Mouse (Mus musculus) heart, embryonic 15.5 days (tissue): ENCODE measurements at regions not wholly inside any gene's neighbourhood (a gene's known extent, or its start where the extent isn't known, plus 50 kb on each side); places are given as distances from the start of the nearest gene placed in this dataset.
A peak's percentile ranks its signal among the peaks of the same experiment; 100 is the strongest.

ENCODE experiments used
- ATAC-seq: fragments of 200-750 bp; cut with Nextera tagmentation; replicated peaks from 2 replicates; pipeline ENCODE4 v1.8.0; 2017; ENCODE audit warnings: low read depth, moderate TSS enrichment; ENCODE audit not compliant: insufficient number of reproducible peaks, insufficient read depth, low FRiP score
- H3K27ac ChIP-seq: fragments of 300-500 bp; sonication (generic); 2 replicates; pipeline ENCODE4 v1.5.1; 2015; ENCODE audit warnings: mild to moderate bottlenecking, inconsistent platforms
- H3K27me3 ChIP-seq: fragments of 300-500 bp; sonication (generic); 2 replicates; pipeline ENCODE4 v1.6.1; 2015; ENCODE audit warnings: inconsistent platforms
- H3K36me3 ChIP-seq: fragments of 300-500 bp; sonication (generic); 2 replicates; pipeline ENCODE4 v1.6.1; 2015; ENCODE audit warnings: mild to moderate bottlenecking, inconsistent platforms
- H3K4me1 ChIP-seq: fragments of 300-500 bp; sonication (generic); replicated peaks from 2 replicates; pipeline ENCODE4 v1.6.1; 2015; ENCODE audit warnings: inconsistent platforms
- H3K4me2 ChIP-seq: fragments of 300-500 bp; sonication (generic); 2 replicates; pipeline ENCODE4 v1.6.1; 2015; ENCODE audit warnings: inconsistent platforms, mild to moderate bottlenecking, moderate library complexity
- H3K4me3 ChIP-seq: fragments of 300-500 bp; sonication (generic); 2 replicates; pipeline ENCODE4 v1.5.1; 2015; ENCODE audit warnings: mild to moderate bottlenecking, inconsistent platforms
- H3K9ac ChIP-seq: fragments of 300-500 bp; sonication (generic); 2 replicates; pipeline ENCODE4 v1.6.1; 2015; ENCODE audit warnings: mild to moderate bottlenecking, inconsistent platforms
- H3K9me3 ChIP-seq: fragments of 300-500 bp; sonication (generic); replicated peaks from 2 replicates; pipeline ENCODE4 v1.6.1; 2016; ENCODE audit warnings: inconsistent platforms
- WGBS: fragments of 180-500 bp; shearing (Covaris S2); methylation state at CpG from one replicate; pipeline ENCODE4 v1.1.7; 2015; ENCODE audit warnings: mixed read lengths; 5-methylcytosine and 5-hydroxymethylcytosine counted together

- Histone ChIP-seq H3K27me3 (no peaks in the 10 kb centered on the region), H3K36me3 (no peaks in the 10 kb centered on the region), H3K27ac (no peak overlapping the region), H3K9ac (no peak overlapping the region), H3K9me3 (no peaks in the 10 kb centered on the region), H3K4me1 (peaks cover 3% of the 10 kb centered on the region; the same call in 1 of the 2 replicates), H3K4me2 (no peak overlapping the region), H3K4me3 (no peak overlapping the region)
- no peak for ATAC-seq
- 74% methylated on average over 10 of the region's 10 CpGs for WGBS
Measured at GRCm38 (mm10) chr5:100224773-100225363, 65.3 kb upstream of the Tmem150c start.

DNA sequence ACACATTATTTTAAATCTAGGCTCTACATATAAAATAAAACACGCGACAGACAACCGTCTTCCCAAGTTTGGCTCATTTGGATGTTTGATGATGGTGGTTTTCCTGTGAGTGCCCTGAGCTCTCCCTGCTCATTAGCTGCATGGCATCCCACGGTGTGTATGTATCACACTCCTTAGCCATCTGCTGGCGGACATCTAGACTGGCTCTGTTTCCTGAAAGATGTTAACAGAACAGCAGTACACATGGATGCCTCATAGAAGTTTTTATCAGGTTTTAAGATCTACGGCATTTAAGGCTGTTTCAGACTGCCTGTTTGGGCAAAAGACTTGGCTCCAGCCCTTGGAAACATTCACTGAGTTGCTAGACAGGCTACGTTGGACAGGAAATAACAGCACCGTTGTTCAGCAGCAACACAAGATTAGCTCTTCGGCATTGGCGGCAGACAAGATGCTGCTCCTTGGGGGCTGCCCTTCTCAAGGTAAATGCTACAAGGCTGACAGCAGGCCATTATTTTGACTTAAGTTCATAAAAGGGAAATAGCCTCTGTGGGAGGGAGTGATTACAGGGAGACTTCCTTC lies 61.5 kb upstream of the Tmem150c start:
- Histone ChIP-seq H3K27ac (no peak overlapping the region), H3K27me3 (no peaks in the 10 kb centered on the region), H3K9me3 (no peaks in the 10 kb centered on the region), H3K4me2 (no peak overlapping the region), H3K36me3 (no peaks in the 10 kb centered on the region), H3K4me3 (no peak overlapping the region), H3K9ac (no peak overlapping the region), H3K4me1 (peaks cover 3% of the 10 kb centered on the region; the same call in 1 of the 2 replicates)
- WGBS, result 56% methylated on average over 10 of the region's 10 CpGs
- no peak for ATAC-seq

DNA sequence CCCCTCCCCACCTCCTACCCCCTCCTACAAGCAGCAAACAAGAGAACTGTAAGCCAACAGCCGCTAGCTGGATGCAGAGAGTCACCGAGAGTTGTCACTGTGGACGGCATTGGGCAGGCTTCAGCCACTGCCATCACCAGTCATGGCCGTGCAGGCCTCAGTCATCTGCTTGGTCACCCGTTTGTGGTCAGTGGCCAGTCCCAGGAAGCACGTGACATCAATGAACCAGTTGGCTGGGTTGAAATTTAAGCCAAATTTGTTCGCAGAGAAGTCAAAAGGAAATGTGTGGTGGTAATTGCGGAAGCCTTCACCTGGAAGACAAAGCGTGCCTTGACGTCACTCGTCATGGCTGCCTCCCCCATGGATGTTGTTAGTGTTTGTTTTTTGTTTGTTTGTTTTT lies 60.7 kb upstream of the Tmem150c start:
- 84% methylated on average over 11 of the region's 11 CpGs for WGBS
- Histone ChIP-seq H3K9ac (no peak overlapping the region), H3K9me3 (no peaks in the 10 kb centered on the region), H3K27me3 (0 out of 2 replicates have a peak, but pooled peaks cover 3% of the 10 kb centered on the region), H3K4me2 (no peak overlapping the region), H3K4me1 (peaks cover 3% of the 10 kb centered on the region), H3K4me3 (no peak overlapping the region), H3K36me3 (no peaks in the 10 kb centered on the region), H3K27ac (no peak overlapping the region)
- no peak for ATAC-seq

DNA sequence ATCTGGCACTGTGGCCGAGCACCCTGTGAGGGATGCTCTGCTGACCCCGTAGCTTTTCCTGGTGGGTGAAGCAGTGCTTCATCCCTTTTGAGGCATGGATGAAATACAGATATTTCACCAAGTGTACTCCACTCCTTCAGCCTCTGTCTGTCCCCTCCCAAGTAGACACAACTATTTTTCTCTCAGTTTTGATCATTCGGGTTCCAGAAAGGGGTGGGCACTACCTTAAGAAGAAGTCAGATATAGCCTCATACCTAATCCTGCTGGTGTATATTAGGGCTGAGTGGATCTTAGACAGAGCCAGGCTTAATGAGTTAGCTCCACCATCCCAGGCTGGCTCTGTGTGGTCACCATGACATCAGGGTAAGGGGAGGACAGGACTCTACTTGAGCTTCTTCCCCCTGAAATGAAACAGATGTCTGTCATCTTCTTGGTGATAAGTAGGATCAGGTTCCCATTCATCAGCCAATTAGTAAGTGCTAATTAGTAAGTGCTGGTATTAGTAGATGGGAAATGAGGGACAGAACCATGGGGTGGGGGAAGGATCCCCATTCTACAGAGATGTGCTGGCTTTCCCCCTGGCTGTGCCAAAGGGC lies 58.7 kb upstream of the Tmem150c start:
- H3K9ac ChIP-seq, result no peak overlapping the region
- H3K27ac ChIP-seq, result no peak overlapping the region
- H3K4me2 ChIP-seq, result no peak overlapping the region
- H3K36me3 ChIP-seq, result no peaks in the 10 kb centered on the region
- ATAC-seq, result no peak
- no peak overlapping the region for H3K4me3 ChIP-seq
- 0 out of 2 replicates have a peak, but pooled peaks cover 3% of the 10 kb centered on the region for H3K27me3 ChIP-seq
- H3K4me1 ChIP-seq, result peaks cover 18% of the 10 kb centered on the region
- no peaks in the 10 kb centered on the region for H3K9me3 ChIP-seq
- WGBS, result 86% methylated on average over 3 of the region's 3 CpGs

GRCm38 (mm10) chr5:100217178-100218035 lies 57.8 kb upstream of the Tmem150c start:
- peaks cover 23% of the 10 kb centered on the region for H3K4me1 ChIP-seq
- H3K27me3 ChIP-seq, result 0 out of 2 replicates have a peak, but pooled peaks cover 3% of the 10 kb centered on the region
- H3K4me2 ChIP-seq, result 0 out of 2 replicates have a peak overlapping the region, but pooled peaks have one; percentile 6
- no peaks in the 10 kb centered on the region for H3K36me3 ChIP-seq
- H3K4me3 ChIP-seq, result peak overlapping the region; percentile 16; the same call in 1 of the 2 replicates
- H3K9me3 ChIP-seq, result no peaks in the 10 kb centered on the region
- H3K9ac ChIP-seq, result no peak overlapping the region
- peak overlapping the region; percentile 39 for H3K27ac ChIP-seq
- no peak for ATAC-seq
- 40% methylated on average over 17 of the region's 17 CpGs for WGBS

GRCm38 (mm10) chr5:100213901-100214300 lies 54.3 kb upstream of the Tmem150c start:
- H3K9ac ChIP-seq, result no peak overlapping the region
- no peak overlapping the region for H3K4me2 ChIP-seq
- WGBS, result 67% methylated on average over 8 of the region's 8 CpGs
- peaks cover 28% of the 10 kb centered on the region for H3K4me1 ChIP-seq
- ATAC-seq, result no peak
- no peak overlapping the region for H3K4me3 ChIP-seq
- no peak overlapping the region for H3K27ac ChIP-seq
- H3K9me3 ChIP-seq, result no peaks in the 10 kb centered on the region
- H3K36me3 ChIP-seq, result no peaks in the 10 kb centered on the region
- H3K27me3 ChIP-seq, result peaks cover 5% of the 10 kb centered on the region; the same call in 1 of the 2 replicates

DNA sequence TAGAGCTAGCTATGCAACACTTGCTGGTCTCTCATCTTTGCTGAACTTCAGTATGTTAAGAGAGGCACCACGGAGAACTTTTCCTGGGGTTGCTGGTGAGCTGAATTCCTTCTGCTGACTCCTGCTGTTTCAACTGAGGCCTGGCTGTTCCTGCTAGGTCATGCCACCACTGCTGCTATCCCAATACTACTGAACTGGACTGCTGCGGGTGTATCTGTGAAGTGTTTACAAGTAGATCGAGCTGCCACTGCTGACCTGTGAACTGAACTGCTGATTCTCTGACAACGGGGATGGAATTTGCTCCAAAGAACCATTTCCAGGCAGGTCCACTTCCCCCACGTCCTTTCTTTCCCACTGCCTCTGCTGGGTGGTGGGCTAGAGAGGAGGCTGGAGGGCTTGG lies 51.1 kb upstream of the Tmem150c start:
- no peak overlapping the region for H3K4me2 ChIP-seq
- H3K9ac ChIP-seq, result no peak overlapping the region
- peaks cover 5% of the 10 kb centered on the region; the same call in 1 of the 2 replicates for H3K27me3 ChIP-seq
- H3K4me3 ChIP-seq, result no peak overlapping the region
- no peaks in the 10 kb centered on the region for H3K36me3 ChIP-seq
- H3K27ac ChIP-seq, result no peak overlapping the region
- no peak for ATAC-seq
- 72% methylated on average over 5 of the region's 5 CpGs for WGBS
- H3K9me3 ChIP-seq, result no peaks in the 10 kb centered on the region
- peaks cover 28% of the 10 kb centered on the region for H3K4me1 ChIP-seq
